Mouse (Mus musculus) lung, postnatal 0 days (tissue): ENCODE data around the gene Klhdc10. TPM values are rescaled to one million over a fixed set of nuclear protein-coding genes. Genes with fewer than 3 reads are reported as not detected.
A peak's percentile ranks its signal among the peaks of the same experiment; 100 is the strongest.

ENCODE experiments used
- ATAC-seq: fragments of 200-750 bp; cut with Nextera tagmentation; 2 replicates; pipeline ENCODE4 v1.8.0; 2017; ENCODE audit warnings: moderate library complexity
- DNase-seq: peaks from one replicate; pipeline ENCODE4 v3.0.0-alpha.2; 2016; ENCODE audit warnings: low spot score
- H3K27ac ChIP-seq: fragments of 300-500 bp; sonication (generic); 2 replicates; pipeline ENCODE4 v1.5.1; 2014; ENCODE audit warnings: antibody characterized with exemption, mild to moderate bottlenecking, low read length, mixed read lengths
- H3K27me3 ChIP-seq: fragments of 300-500 bp; sonication (generic); replicated peaks from 2 replicates; pipeline ENCODE4 v1.6.1; 2014; ENCODE audit warnings: low read length, mixed read lengths; ENCODE audit not compliant: insufficient read depth
- H3K36me3 ChIP-seq: fragments of 300-500 bp; sonication (generic); 2 replicates; pipeline ENCODE4 v1.6.1; 2014; ENCODE audit warnings: low read length, mixed read lengths; ENCODE audit not compliant: insufficient read depth
- H3K4me1 ChIP-seq: fragments of 300-500 bp; sonication (generic); 2 replicates; pipeline ENCODE4 v1.6.1; 2014; ENCODE audit warnings: antibody characterized with exemption, low read depth, low read length, mixed read lengths; ENCODE audit not compliant: insufficient read depth
- H3K4me2 ChIP-seq: fragments of 300-500 bp; sonication (generic); replicated peaks from 2 replicates; pipeline ENCODE4 v1.6.1; 2014; ENCODE audit warnings: low read depth, mild to moderate bottlenecking, low read length, moderate library complexity, mixed read lengths
- H3K4me3 ChIP-seq: fragments of 300-500 bp; sonication (generic); 2 replicates; pipeline ENCODE4 v1.5.1; 2014; ENCODE audit warnings: low read depth, low read length
- H3K9ac ChIP-seq: fragments of 300-500 bp; sonication (generic); replicated peaks from 2 replicates; pipeline ENCODE4 v1.6.1; 2014; ENCODE audit warnings: low read depth, mild to moderate bottlenecking
- H3K9me3 ChIP-seq: fragments of 300-500 bp; sonication (generic); 2 replicates; pipeline ENCODE4 v1.6.1; 2016; ENCODE audit warnings: low read length, mixed read lengths
- CTCF ChIP-seq: IDR thresholded peaks from 2 replicates; pipeline ENCODE4 v1.5.1; 2016; ENCODE audit warnings: antibody characterized with exemption, mild to moderate bottlenecking
- EP300 ChIP-seq: IDR thresholded peaks from 2 replicates; pipeline ENCODE4 v1.6.1; 2016; ENCODE audit warnings: antibody characterized with exemption, mild to moderate bottlenecking, control low read depth
- WGBS: fragments of 180-500 bp; shearing (Covaris S2); extraction: QIAGEN DNeasy Blood & Tissue Kit; methylation state at CpG from one replicate; pipeline ENCODE4 v1.1.7; 2014; 5-methylcytosine and 5-hydroxymethylcytosine counted together
- polyA plus RNA-seq: library from polyadenylated mRNA; unstranded; fragments of >200 nt; fragmentation: Nextera tagmentation; extraction: Ambion mirVana; gene quantifications from 2 replicates; pipeline ENCODE4 v1.2.1, GENCODE M21; 2015

The Klhdc10 gene
- polyA plus RNA-seq, 1 experiment from 2014 or later, result 7.9 TPM

DNA sequence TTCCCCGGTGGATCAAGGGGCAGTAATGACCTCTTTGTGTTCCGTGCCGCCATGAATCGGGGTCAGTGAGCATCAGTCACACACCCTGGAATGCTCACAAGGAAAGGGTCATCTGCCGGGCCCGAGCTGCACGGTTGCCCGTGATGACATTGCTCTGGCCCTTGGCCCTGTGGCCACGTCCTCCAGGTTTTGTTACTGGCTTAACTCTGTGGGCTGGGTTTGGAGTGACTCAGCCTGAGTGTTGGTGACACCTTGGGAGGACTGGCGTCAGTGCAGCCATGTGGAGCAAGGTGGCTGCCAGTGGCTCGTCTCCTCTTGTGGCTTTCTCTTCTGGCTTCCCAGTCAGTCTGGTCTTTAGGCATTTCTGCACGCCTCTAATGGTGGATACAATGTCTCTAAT, 45.0 kb upstream of the Klhdc10 start:
- H3K4me2 ChIP-seq, result no peak overlapping the region
- no peak for DNase-seq
- H3K9me3 ChIP-seq, result no peaks in the 10 kb centered on the region
- no peaks in the 10 kb centered on the region for H3K36me3 ChIP-seq
- no peaks in the 10 kb centered on the region for H3K4me1 ChIP-seq
- no peak overlapping the region for H3K9ac ChIP-seq
- 88% methylated on average over 12 of the region's 12 CpGs for WGBS
- TF ChIP-seq CTCF, result no peak
- TF ChIP-seq EP300, result no peak
- H3K4me3 ChIP-seq, result no peak overlapping the region
- no peak overlapping the region for H3K27ac ChIP-seq
- ATAC-seq, result no peak
- H3K27me3 ChIP-seq, result no peaks in the 10 kb centered on the region

DNA sequence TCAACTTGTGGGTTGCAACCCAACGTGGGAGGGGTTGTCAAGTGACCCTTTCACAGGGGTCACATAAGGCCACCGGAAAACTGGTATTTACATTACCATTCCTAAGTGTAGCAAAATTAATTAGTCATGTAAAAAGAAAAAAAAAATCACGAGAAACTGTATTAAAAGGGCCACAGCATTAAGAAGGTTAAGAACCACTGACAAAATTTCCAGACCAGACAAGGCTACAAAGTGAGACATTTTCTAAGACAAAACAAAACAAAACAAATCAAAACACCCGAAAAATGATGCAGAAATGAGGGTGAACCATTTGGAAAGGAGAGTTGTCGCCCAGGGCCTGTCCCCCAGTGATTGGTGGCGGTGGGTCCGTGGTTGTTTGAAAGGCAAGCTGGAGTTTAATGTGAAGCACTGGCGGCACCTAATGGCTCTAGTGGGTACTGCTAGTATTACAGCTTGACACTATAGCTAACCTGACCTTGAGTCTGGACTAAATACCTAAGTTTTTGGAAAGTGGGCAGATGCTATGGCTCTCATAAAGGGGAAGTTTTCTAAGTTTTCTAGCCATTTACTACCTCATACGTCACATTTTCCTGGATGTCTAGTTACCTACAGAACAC, 44.0 kb upstream of the Klhdc10 start:
- Histone ChIP-seq H3K4me3 (no peak overlapping the region), H3K27ac (no peak overlapping the region), H3K9me3 (no peaks in the 10 kb centered on the region), H3K4me1 (no peaks in the 10 kb centered on the region), H3K27me3 (no peaks in the 10 kb centered on the region), H3K4me2 (no peak overlapping the region), H3K9ac (no peak overlapping the region), H3K36me3 (no peaks in the 10 kb centered on the region)
- TF ChIP-seq EP300, result no peak
- TF ChIP-seq CTCF, result peak; percentile 95
- ATAC-seq (peak; percentile 58), DNase-seq (peak; percentile 86)
- WGBS, result 15% methylated on average over 9 of the region's 9 CpGs

DNA sequence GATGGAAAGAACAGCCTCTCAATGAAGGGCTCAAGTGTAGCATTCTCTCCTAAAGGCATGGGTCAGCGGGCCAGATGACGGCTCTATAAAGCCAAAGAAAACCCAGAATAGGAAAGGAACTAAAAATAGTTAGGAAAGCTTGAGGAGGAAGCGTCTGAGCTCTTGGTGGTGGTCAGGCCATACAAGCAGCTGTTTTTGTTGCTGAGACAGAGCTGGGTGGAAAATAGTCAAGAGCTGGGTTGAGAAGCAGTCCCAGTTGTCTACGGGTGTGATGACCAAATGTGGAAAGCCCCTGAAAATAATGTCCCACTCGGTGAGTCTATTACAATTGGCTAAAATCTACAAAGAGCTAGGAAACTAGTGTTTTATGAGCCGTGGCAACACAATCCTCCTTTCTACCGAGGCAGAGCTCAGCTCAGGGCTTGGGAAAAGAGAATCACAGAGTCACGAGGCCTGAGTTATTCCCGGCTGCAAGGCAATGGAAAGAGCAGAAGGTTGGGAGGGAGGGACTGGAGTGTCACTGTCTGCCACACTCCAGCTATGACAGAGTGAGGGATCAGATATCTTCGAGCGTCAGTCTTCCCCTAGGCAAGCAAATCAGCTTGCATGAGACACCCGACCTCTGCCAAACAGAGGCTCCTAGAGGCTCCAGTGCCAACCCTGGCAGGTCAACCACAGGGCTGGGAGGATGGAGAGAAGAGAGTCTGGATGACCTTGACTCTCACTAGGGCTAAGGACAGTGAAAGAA, 41.7 kb upstream of the Klhdc10 start:
- WGBS, result 70% methylated on average over 12 of the region's 12 CpGs
- peaks cover 2% of the 10 kb centered on the region; the same call in 1 of the 2 replicates for H3K36me3 ChIP-seq
- no peak for DNase-seq
- H3K4me2 ChIP-seq, result no peak overlapping the region
- no peak overlapping the region for H3K9ac ChIP-seq
- no peaks in the 10 kb centered on the region for H3K9me3 ChIP-seq
- no peak overlapping the region for H3K27ac ChIP-seq
- ATAC-seq, result no peak
- no peak for TF ChIP-seq CTCF
- TF ChIP-seq EP300, result no peak
- H3K27me3 ChIP-seq, result no peaks in the 10 kb centered on the region
- H3K4me1 ChIP-seq, result no peaks in the 10 kb centered on the region
- H3K4me3 ChIP-seq, result no peak overlapping the region

DNA sequence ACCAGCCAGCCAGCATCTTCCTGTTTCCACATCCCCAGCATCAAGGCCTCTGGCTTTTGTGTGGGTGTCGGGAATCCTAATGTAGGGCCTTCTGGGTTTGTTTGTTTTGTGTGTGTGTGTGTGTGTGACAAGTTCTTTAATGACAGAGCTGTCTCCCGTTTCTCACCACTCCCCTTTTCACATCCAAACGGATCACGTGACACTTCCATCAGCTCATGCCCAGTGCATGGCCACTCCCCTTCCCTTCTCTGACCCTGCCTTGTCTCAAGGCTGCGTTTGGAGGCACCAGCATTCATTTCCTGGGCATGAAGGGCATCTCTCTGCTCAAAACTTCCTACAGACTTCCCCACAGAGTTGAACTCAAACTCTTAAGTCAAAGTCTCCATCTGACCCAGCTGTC, 37.9 kb upstream of the Klhdc10 start:
- Histone ChIP-seq H3K4me3 (no peak overlapping the region), H3K27me3 (no peaks in the 10 kb centered on the region), H3K4me2 (no peak overlapping the region), H3K27ac (no peak overlapping the region), H3K4me1 (no peaks in the 10 kb centered on the region), H3K9ac (no peak overlapping the region), H3K9me3 (no peaks in the 10 kb centered on the region), H3K36me3 (peaks cover 8% of the 10 kb centered on the region; the same call in 1 of the 2 replicates)
- ATAC-seq (peak; percentile 65), DNase-seq (peak; percentile 56)
- WGBS, result 18% methylated on average over 5 of the region's 5 CpGs
- no peak for TF ChIP-seq EP300
- no peak for TF ChIP-seq CTCF

DNA sequence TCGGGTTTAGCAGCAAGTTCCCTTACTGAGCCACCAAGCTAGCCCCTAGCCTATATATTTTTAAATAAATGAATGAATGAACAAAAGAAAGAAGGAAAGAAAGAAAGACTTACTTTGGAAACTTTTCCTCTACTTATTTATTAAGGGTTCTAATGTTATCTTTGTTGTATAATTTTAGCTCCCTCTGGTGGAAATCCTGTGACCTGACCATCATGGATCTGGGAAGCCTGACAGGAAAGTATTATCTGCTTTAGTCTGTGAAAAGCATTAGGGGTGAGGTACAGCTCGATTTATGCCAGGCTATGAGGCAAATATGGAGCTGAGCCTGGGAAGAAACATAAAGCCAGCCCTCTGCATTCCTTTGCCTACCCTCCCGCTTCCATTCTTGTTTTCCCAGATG, 32.4 kb upstream of the Klhdc10 start:
- peaks cover 15% of the 10 kb centered on the region; the same call in 1 of the 2 replicates for H3K36me3 ChIP-seq
- no peaks in the 10 kb centered on the region for H3K27me3 ChIP-seq
- H3K4me3 ChIP-seq, result no peak overlapping the region
- H3K9ac ChIP-seq, result no peak overlapping the region
- TF ChIP-seq CTCF (peak; percentile 46), EP300 (no peak)
- H3K4me2 ChIP-seq, result no peak overlapping the region
- DNase-seq (no peak), ATAC-seq (no peak)
- H3K27ac ChIP-seq, result no peak overlapping the region
- H3K9me3 ChIP-seq, result no peaks in the 10 kb centered on the region
- H3K4me1 ChIP-seq, result no peaks in the 10 kb centered on the region
- WGBS, result 80% methylated on average over 3 of the region's 3 CpGs

DNA sequence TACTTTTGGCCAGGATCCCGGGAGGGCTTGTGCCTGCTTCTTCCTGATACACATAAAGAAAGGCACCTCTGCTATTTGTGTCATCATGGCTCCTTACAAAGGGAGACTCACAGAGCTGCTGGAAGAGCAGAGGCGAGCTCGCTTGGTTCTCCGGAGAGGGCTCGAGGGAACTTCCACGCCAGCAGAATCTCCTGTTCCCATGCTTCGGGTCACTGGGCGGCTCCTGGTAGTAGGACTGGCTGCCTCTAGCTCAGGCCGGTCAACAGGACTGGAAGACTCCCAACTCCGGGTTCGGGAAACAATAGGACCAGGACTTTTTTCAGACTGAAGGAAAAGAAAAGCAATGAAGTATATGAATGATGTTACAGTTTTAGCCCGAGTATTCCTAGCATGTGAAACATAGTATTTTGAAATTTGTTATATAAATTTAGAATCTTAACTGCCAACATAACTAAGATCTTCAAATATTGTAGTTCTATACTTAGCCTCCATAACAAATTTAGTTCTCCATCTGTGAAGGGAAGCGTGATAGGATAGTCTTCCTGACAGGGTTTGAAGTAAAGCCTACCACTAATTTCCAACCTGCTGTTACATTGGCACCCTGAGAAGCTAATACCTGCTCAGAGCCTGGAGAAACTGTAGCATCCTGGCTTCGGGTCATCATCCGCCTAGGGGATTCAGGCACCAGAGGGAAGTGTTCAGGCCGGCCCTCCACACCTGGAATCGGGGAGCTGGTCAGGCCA, 28.9 kb upstream of the Klhdc10 start:
- no peak for DNase-seq
- TF ChIP-seq CTCF, result no peak
- TF ChIP-seq EP300, result no peak
- Histone ChIP-seq H3K9me3 (no peaks in the 10 kb centered on the region), H3K9ac (no peak overlapping the region), H3K27ac (no peak overlapping the region), H3K36me3 (peaks cover 11% of the 10 kb centered on the region; the same call in 1 of the 2 replicates), H3K4me3 (no peak overlapping the region), H3K4me2 (no peak overlapping the region), H3K4me1 (no peaks in the 10 kb centered on the region), H3K27me3 (no peaks in the 10 kb centered on the region)
- WGBS, result 94% methylated on average over 17 of the region's 17 CpGs
- ATAC-seq, result no peak
